Mouse (Mus musculus) cortical plate, adult 2 months (tissue): ENCODE data around the gene Tomm22. TPM values are rescaled to one million over a fixed set of nuclear protein-coding genes. Genes with fewer than 3 reads are reported as not detected.
A peak's percentile ranks its signal among the peaks of the same experiment; 100 is the strongest.

Source experiments
- H3K27ac ChIP-seq: fragments of 200-500 bp; 2 replicates; pipeline ENCODE4 v1.5.1; 2012; ENCODE audit warnings: low read length, control low read depth, inconsistent platforms; ENCODE audit not compliant: insufficient read depth
- H3K4me1 ChIP-seq: fragments of 200-500 bp; 2 replicates; pipeline ENCODE4 v1.6.1; 2011; ENCODE audit warnings: low read length; ENCODE audit not compliant: control insufficient read depth, insufficient read depth
- H3K4me3 ChIP-seq: fragments of 200-500 bp; 2 replicates; pipeline ENCODE4 v1.5.1; 2011; ENCODE audit warnings: mild to moderate bottlenecking, low read length, control low read depth; ENCODE audit not compliant: insufficient read depth
- CTCF ChIP-seq: fragments of 200-500 bp; IDR thresholded peaks from 2 replicates; pipeline ENCODE4 v1.5.1; 2011; ENCODE audit warnings: mild to moderate bottlenecking, control low read depth, low read length; ENCODE audit not compliant: insufficient read depth; ENCODE audit errors: extremely low read depth
- POLR2A ChIP-seq: fragments of 200-500 bp; IDR thresholded peaks from 2 replicates; pipeline ENCODE4 v1.6.1; 2011; ENCODE audit warnings: mild to moderate bottlenecking, low read length, control low read depth; ENCODE audit not compliant: insufficient read depth; ENCODE audit errors: extremely low read depth
- polyA plus RNA-seq: library from polyadenylated mRNA; depleted of rRNA; stranded (reverse); fragments of >200 nt; gene quantifications from 2 replicates; pipeline ENCODE4 v1.2.3, GENCODE M21; 2012; rRNA removed

Gene Tomm22
- polyA plus RNA-seq, result 88.3 and 94.3 TPM in 2 replicates

GRCm38 (mm10) chr15:79670249-79670971 is at the start of gene Tomm22:
Gene Tomm22 (plus strand): TSS chr15:79670861.
- Histone ChIP-seq H3K4me3 (peak within 1 kb of the TSS; percentile 69), H3K27ac (no peak within 1 kb of the TSS), H3K4me1 (peaks cover 4% of the 10 kb centered on the region)
- TF ChIP-seq POLR2A (no peak; the same call in 1 of the 2 replicates), CTCF (peak; percentile 34; the same call in 1 of the 2 replicates)

- Histone ChIP-seq H3K27ac (no peak overlapping the region), H3K4me3 (no peak overlapping the region), H3K4me1 (no peaks in the 10 kb centered on the region)
- TF ChIP-seq POLR2A, result no peak
- TF ChIP-seq CTCF, result no peak
Observed at GRCm38 (mm10) chr15:79630471-79630870, 40.2 kb upstream of the Tomm22 start.

DNA sequence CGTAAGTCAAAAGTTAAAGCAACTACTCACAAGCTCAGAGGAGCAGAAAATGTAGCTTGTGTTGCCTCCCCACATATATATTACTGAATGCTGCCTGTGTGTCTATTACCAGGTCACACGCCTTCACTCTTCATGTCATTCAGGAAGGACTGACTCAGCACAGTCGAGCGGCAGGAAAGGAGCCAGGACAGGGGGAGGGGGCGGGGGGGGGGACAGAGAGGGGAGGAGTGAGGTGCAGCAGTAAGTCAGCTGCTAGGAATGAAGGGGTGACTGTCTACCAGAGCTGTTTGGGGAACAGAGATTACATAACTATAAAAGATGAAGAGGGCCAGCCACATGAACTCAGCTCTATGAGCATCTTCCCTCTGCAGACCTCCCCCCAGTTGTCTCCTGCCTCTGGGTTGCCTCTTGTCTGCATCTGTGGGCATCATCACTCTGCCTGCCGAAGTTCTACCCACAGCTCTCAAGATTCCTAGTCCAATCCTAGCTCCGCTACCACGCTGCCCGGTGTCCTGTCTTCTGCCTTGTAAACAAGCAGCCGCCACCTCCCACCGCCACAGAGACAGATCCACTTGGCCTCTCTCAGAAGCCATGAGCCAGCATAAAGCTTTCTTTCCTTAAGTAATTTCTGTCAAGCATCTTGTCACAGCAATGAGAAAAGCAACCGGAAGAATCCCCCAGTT is 29.4 kb upstream of the Tomm22 start:
- Histone ChIP-seq H3K4me1 (peaks cover 3% of the 10 kb centered on the region; the same call in 1 of the 2 replicates), H3K27ac (no peak overlapping the region), H3K4me3 (no peak overlapping the region)
- no peak for TF ChIP-seq CTCF
- no peak for TF ChIP-seq POLR2A

GRCm38 (mm10) chr15:79645483-79645882 is 25.2 kb upstream of the Tomm22 start:
- Histone ChIP-seq H3K4me1 (peaks cover 3% of the 10 kb centered on the region; the same call in 1 of the 2 replicates), H3K27ac (no peak overlapping the region), H3K4me3 (no peak overlapping the region)
- TF ChIP-seq CTCF (no peak), POLR2A (no peak)

GRCm38 (mm10) chr15:79648130-79648529 is 22.5 kb upstream of the Tomm22 start:
- Histone ChIP-seq H3K27ac (no peak overlapping the region), H3K4me3 (no peak overlapping the region), H3K4me1 (no peaks in the 10 kb centered on the region)
- TF ChIP-seq POLR2A (no peak), CTCF (no peak)

GRCm38 (mm10) chr15:79650569-79650968 is 20.1 kb upstream of the Tomm22 start:
- Histone ChIP-seq H3K4me1 (no peaks in the 10 kb centered on the region), H3K4me3 (no peak overlapping the region), H3K27ac (no peak overlapping the region)
- peak; percentile 63 for TF ChIP-seq CTCF
- no peak for TF ChIP-seq POLR2A

DNA sequence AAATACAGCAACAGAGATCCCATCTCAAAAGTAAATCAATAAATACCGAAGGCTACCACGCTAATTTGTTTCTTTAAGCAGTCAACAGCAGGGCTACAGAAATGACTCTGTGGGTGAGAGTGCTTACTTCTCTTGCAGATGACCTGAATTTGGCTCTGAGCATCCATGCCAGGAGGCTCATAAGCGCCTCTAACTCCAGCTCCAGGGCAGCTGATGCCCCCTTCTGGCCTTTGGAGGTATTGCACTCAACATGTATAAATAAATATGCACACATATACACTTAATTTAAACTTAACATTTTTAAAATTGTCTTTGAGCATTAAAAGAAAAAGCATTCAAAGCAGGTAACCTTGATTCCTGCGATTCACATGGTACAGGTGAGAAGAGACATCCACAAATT is 19.2 kb upstream of the Tomm22 start:
- TF ChIP-seq CTCF (peak; percentile 25; the same call in 1 of the 2 replicates), POLR2A (no peak)
- H3K27ac ChIP-seq, result no peak overlapping the region
- H3K4me3 ChIP-seq, result no peak overlapping the region
- no peaks in the 10 kb centered on the region for H3K4me1 ChIP-seq

GRCm38 (mm10) chr15:79656451-79656850 is 14.2 kb upstream of the Tomm22 start:
- Histone ChIP-seq H3K4me3 (no peak overlapping the region), H3K27ac (no peak overlapping the region), H3K4me1 (peaks cover 4% of the 10 kb centered on the region)
- TF ChIP-seq POLR2A (no peak), CTCF (no peak)

DNA sequence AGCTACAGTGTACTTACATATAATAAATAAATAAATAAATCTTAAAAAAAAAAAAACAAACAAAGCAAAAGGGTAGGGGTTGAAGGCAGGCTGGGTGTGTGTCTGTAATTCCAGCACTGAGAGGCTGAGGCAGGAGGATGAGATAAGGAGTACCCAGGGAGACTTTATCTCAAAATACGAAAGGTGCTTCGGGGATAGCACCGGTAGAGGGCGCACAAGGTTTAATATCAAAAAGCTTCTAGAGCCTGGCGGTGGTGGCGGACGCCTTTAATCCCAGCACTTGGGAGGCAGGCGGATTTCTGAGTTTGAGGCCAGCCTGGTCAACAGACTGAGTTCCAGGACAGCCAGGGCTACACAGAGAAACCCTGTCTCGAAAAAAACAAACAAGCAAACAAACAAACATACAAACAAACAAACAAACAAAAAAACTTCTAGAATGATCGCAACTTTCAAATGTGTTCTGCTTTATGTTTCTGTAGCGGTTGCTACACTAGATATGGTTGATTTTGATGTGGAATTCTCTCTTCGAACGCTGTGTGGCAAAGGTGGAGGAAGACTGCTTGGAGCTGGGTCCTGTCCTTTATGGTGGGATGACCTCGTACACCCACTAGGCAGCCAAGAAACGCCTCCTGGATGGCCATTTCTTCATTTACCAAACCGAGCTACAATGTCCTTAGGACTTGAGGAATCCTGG is 12.7 kb upstream of the Tomm22 start:
- TF ChIP-seq CTCF, result peak; percentile 60
- no peak for TF ChIP-seq POLR2A
- peak overlapping the region; percentile 84 for H3K4me3 ChIP-seq
- peak overlapping the region; percentile 97 for H3K27ac ChIP-seq
- H3K4me1 ChIP-seq, result peaks cover 4% of the 10 kb centered on the region
